Mouse (Mus musculus): ENCODE data around the gene Olfr1291-ps1.

Gene Olfr1291-ps1

GRCm38 (mm10) chr2:111496880-111497279 is at the start of gene Olfr1291-ps1:
Gene Olfr1291-ps1 (plus strand): TSS chr2:111497180.
- DNase-seq (ENCODE audit: low spot score in 2 of 2), result no peak

- DNase-seq (ENCODE audit: low spot score in 2 of 2), result no peak
These were observed 48.1 kb upstream of the Olfr1291-ps1 start, which contains the start of gene Olfr1287 for GRCm38 (mm10) chr2:111448842-111449241. Gene Olfr1287 (plus strand): TSS chr2:111449142.

- DNase-seq (ENCODE audit: low spot score in 2 of 2), result no peak
These were observed 23.2 kb upstream of the Olfr1291-ps1 start, which contains the start of gene Olfr1288 for GRCm38 (mm10) chr2:111473801-111474200. Gene Olfr1288 (plus strand): TSS chr2:111474101.

GRCm38 (mm10) chr2:111480519-111480918 is 16.5 kb upstream of the Olfr1291-ps1 start, which contains the start of gene Olfr1289:
Gene Olfr1289 (plus strand): TSS chr2:111480819.
- no peak for DNase-seq (ENCODE audit: low spot score in 2 of 2)

- DNase-seq (ENCODE audit: low spot score in 2 of 2), result no peak
These were observed 3.3 kb upstream of the Olfr1291-ps1 start, which contains the start of gene Olfr1290 for GRCm38 (mm10) chr2:111493729-111494128. Gene Olfr1290 (minus strand): TSS chr2:111493829.

- no peak for DNase-seq (ENCODE audit: low spot score in 2 of 2)
These were observed 20.5 kb downstream of the Olfr1291-ps1 start for GRCm38 (mm10) chr2:111517451-111517850.

- DNase-seq (ENCODE audit: low spot score in 2 of 2), result no peak
These were observed 27.9 kb downstream of the Olfr1291-ps1 start, which contains the start of gene Olfr1293-ps for GRCm38 (mm10) chr2:111524903-111525302. Gene Olfr1293-ps (plus strand): TSS chr2:111525203.

GRCm38 (mm10) chr2:111540191-111540590 is 43.2 kb downstream of the Olfr1291-ps1 start, which contains the start of gene Olfr1294:
Gene Olfr1294 (minus strand): TSS chr2:111540291.
- DNase-seq (ENCODE audit: low spot score in 2 of 2), result no peak
